Mouse (Mus musculus) forebrain, postnatal 0 days (tissue): ENCODE measurements around the gene Nectin2. TPM values are rescaled to one million over a fixed set of nuclear protein-coding genes. Genes with fewer than 3 reads are reported as not detected.

Experiments used
- ATAC-seq: fragments of 200-750 bp; cut with Nextera tagmentation; 2 replicates; pipeline ENCODE4 v1.8.0; 2017; ENCODE audit warnings: mild to moderate bottlenecking, moderate library complexity
- DNase-seq: peaks from one replicate; pipeline ENCODE4 v3.0.0-alpha.2; 2015
- H3K27ac ChIP-seq: fragments of 300-500 bp; sonication (generic); 2 replicates; pipeline ENCODE4 v1.5.1; 2014; ENCODE audit warnings: low read depth, mild to moderate bottlenecking, antibody characterized with exemption, low read length, moderate library complexity, mixed read lengths
- H3K27me3 ChIP-seq: fragments of 300-500 bp; sonication (generic); 2 replicates; pipeline ENCODE4 v1.6.1; 2014; ENCODE audit warnings: mild to moderate bottlenecking, low read length, mixed read lengths; ENCODE audit not compliant: insufficient read depth
- H3K36me3 ChIP-seq: fragments of 300-500 bp; sonication (generic); 2 replicates; pipeline ENCODE4 v1.6.1; 2014; ENCODE audit warnings: mild to moderate bottlenecking, moderate library complexity; ENCODE audit not compliant: insufficient read depth
- H3K4me1 ChIP-seq: fragments of 300-500 bp; sonication (generic); 2 replicates; pipeline ENCODE4 v1.6.1; 2014; ENCODE audit warnings: antibody characterized with exemption; ENCODE audit not compliant: insufficient read depth
- H3K4me2 ChIP-seq: fragments of 300-500 bp; sonication (generic); 2 replicates; pipeline ENCODE4 v1.6.1; 2014; ENCODE audit warnings: low read depth, mild to moderate bottlenecking, moderate library complexity
- H3K4me3 ChIP-seq: fragments of 300-500 bp; sonication (generic); 2 replicates; pipeline ENCODE4 v1.5.1; 2014; ENCODE audit warnings: low read depth, low read length, mixed read lengths
- H3K9ac ChIP-seq: fragments of 300-500 bp; sonication (generic); 2 replicates; pipeline ENCODE4 v1.6.1; 2014; ENCODE audit warnings: mild to moderate bottlenecking
- H3K9me3 ChIP-seq: fragments of 300-500 bp; sonication (generic); 2 replicates; pipeline ENCODE4 v1.6.1; 2016; ENCODE audit warnings: low read length
- CTCF ChIP-seq: sonication (generic); IDR thresholded peaks from 2 replicates; pipeline ENCODE4 v1.5.1; 2016; ENCODE audit warnings: antibody characterized with exemption, control low read depth, low read depth
- WGBS: fragments of 180-500 bp; shearing (Covaris S2); extraction: QIAGEN DNeasy Blood & Tissue Kit; methylation state at CpG from one replicate; pipeline ENCODE4 v1.1.7; 2014; 5-methylcytosine and 5-hydroxymethylcytosine counted together
- polyA plus RNA-seq: library from polyadenylated mRNA; unstranded; fragments of >200 nt; fragmentation: Nextera tagmentation; extraction: Ambion mirVana; gene quantifications from 2 replicates; pipeline ENCODE4 v1.2.1, GENCODE M21; 2015
- total RNA-seq: library from RNA; depleted of rRNA; stranded (reverse); fragments of >200 nt; gene quantifications from 2 replicates; pipeline ENCODE4 v1.2.3, GENCODE M21; 2014

The Nectin2 gene
- total and polyA plus RNA-seq, 2 experiments from 2014 or later = 44.7 to 48.7 TPM

DNA sequence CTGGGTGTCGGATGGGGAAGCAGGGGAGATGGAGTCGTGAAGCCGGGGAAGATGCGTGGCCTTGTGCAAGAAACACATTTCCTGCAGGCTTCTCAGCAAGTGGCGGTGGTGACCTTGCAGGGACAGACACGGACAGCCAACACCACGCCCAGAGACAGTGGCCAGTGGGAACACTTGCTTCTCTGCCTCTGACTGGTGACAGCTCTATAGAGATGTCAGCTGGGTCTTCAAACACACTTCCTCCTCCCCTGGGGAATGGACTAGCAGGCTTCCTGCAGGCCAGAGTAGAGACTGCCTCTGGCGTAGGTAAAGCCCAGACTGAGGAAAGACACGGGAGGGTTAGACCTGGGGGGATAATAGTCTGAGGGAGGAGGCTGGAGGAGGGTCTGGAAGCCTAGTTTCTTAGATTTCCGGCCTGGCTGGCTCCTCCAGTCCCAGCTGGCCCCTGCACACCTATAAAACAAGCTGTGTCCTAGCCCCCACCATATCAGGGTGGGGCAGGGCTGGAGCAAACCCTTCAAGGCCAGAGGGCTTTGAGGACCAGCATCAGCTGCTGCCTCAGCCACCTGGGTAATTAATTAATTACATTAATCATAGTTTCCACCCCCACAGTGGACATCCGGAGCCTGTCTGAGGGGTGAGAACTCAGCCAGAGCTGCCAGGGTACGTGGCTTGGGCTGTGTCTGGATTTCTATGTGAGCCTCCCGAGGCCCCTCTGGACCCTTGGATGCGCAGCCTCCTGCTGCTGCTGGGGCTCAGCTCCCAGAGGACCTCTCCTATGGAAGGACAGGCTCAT lies 5.5 kb downstream of the Nectin2 start:
- 80% methylated on average over 14 of the region's 14 CpGs for WGBS
- Histone ChIP-seq H3K36me3 (peaks cover 14% of the 10 kb centered on the region), H3K9ac (no peak overlapping the region), H3K4me2 (no peak overlapping the region), H3K9me3 (no peaks in the 10 kb centered on the region), H3K27me3 (no peaks in the 10 kb centered on the region), H3K4me3 (no peak overlapping the region), H3K27ac (no peak overlapping the region), H3K4me1 (peaks cover 16% of the 10 kb centered on the region)
- ATAC-seq = no peak
- no peak for TF ChIP-seq CTCF
- no peak for DNase-seq

DNA sequence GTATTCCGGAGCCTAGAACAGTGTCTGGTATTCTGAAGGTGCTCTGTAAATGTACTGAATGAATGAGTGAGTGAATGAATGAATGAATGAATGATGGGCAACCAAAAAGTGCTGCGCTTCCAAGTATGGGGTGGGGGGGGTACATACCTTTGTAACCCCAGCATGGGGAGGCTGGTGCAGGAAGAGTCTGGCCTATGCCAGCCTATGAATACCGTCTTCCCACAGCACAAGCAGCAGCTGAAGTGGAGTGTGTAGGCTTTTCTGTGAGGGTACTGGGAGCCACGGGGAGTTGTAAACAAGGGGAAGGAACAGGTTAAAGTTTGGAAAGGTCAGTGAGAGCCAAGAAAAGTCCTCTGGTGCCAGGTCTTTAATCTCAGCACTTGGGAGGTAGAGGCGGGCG lies 6.5 kb downstream of the Nectin2 start:
- Histone ChIP-seq H3K4me1 (peaks cover 16% of the 10 kb centered on the region), H3K27me3 (no peaks in the 10 kb centered on the region), H3K36me3 (peaks cover 14% of the 10 kb centered on the region), H3K4me3 (no peak overlapping the region), H3K9ac (no peak overlapping the region), H3K9me3 (no peaks in the 10 kb centered on the region), H3K4me2 (no peak overlapping the region), H3K27ac (no peak overlapping the region)
- no peak for ATAC-seq
- WGBS = 86% methylated on average over 6 of the region's 6 CpGs
- no peak for TF ChIP-seq CTCF
- no peak for DNase-seq

DNA sequence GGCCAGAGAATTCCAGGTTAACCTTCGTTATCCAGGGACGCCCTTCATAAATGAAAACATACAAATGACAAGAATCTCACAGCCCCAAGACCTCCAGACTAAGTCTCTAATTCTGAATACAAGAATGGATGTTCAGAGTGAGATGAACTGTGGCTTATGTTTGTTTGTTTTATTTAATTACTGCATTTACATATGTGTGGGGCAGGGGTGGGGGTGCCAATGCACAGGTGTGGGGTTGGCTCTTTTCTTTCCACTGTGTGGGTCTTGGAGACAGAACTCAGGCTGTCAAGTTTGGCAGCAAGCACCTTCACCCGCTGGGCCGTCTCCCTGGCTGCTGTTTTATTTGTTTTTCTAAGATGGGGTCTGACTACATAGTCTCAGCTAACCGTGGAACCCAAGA lies 7.8 kb downstream of the Nectin2 start:
- H3K27me3 ChIP-seq = no peaks in the 10 kb centered on the region
- no peak overlapping the region for H3K4me2 ChIP-seq
- H3K9me3 ChIP-seq = no peaks in the 10 kb centered on the region
- peaks cover 23% of the 10 kb centered on the region for H3K36me3 ChIP-seq
- no peak for TF ChIP-seq CTCF
- DNase-seq = no peak
- ATAC-seq = no peak
- H3K27ac ChIP-seq = no peak overlapping the region
- H3K4me1 ChIP-seq = 0 out of 2 replicates have a peak, but pooled peaks cover 5% of the 10 kb centered on the region
- H3K9ac ChIP-seq = no peak overlapping the region
- WGBS = 72% methylated on average over 5 of the region's 5 CpGs
- no peak overlapping the region for H3K4me3 ChIP-seq

DNA sequence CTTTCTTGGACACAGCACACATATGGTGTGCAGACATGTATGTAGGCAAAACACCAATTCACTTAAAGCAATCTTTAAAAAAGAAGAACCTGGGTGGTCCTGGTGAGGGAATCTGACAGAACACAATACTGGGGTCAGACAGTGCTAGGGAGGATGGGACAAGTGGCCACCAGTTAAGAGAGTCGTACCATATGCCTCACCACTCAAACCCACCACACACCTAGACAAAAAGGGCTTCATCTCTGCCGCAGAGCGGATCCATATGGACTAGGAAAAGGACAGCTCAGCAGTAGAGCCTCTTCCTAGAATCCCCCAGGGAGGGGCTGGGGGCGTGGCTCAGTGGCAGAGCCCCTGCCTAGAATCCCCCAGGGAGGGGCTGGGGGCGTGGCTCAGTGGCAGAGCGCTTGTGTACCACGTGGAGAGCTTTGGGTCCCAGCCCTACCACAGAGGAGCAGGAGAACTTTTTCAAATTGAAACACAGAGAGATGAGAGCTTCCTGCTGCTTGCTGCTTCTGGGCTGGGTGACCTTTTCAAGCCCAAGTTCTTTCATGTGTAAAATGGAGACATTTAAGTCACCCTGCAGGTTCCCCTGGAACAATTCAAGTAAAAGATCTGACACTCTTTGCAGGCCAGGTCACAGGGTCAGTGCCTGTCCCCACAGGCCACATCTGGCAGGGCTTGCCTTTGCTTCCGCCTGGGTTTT lies 8.8 kb downstream of the Nectin2 start:
- H3K27me3 ChIP-seq = no peaks in the 10 kb centered on the region
- H3K4me1 ChIP-seq = no peaks in the 10 kb centered on the region
- no peak overlapping the region for H3K9ac ChIP-seq
- no peak overlapping the region for H3K27ac ChIP-seq
- H3K36me3 ChIP-seq = peaks cover 30% of the 10 kb centered on the region
- no peak for TF ChIP-seq CTCF
- ATAC-seq (peak; percentile 49), DNase-seq (no peak)
- H3K9me3 ChIP-seq = no peaks in the 10 kb centered on the region
- 23% methylated on average over 8 of the region's 8 CpGs for WGBS
- no peak overlapping the region for H3K4me2 ChIP-seq
- H3K4me3 ChIP-seq = no peak overlapping the region

DNA sequence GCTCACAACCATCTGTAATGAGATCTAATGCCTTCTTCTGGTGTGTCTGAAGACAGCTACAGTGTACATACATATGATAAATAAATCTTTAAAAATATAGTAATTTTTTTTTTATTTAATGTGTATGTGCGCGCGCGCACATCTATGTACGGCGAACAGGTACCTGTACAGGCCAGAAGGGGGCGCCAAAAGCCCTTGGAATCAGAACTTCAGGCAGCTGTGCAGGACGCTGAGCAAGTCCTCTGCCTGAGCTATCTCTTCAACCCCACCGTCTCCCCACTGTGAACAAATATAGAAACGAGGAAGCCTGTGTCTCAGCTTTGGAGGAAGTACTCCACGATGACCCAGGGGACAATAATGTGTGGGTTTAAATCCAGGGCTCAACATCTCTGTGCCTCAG lies 10.0 kb downstream of the Nectin2 start:
- Histone ChIP-seq H3K4me1 (no peaks in the 10 kb centered on the region), H3K27me3 (no peaks in the 10 kb centered on the region), H3K27ac (no peak overlapping the region), H3K4me3 (no peak overlapping the region), H3K36me3 (peaks cover 31% of the 10 kb centered on the region), H3K9ac (no peak overlapping the region), H3K4me2 (no peak overlapping the region), H3K9me3 (no peaks in the 10 kb centered on the region)
- TF ChIP-seq CTCF = 0 out of 2 replicates have a peak, but pooled peaks have one; percentile 6
- WGBS = 93% methylated on average over 11 of the region's 11 CpGs
- ATAC-seq = no peak
- DNase-seq = no peak

DNA sequence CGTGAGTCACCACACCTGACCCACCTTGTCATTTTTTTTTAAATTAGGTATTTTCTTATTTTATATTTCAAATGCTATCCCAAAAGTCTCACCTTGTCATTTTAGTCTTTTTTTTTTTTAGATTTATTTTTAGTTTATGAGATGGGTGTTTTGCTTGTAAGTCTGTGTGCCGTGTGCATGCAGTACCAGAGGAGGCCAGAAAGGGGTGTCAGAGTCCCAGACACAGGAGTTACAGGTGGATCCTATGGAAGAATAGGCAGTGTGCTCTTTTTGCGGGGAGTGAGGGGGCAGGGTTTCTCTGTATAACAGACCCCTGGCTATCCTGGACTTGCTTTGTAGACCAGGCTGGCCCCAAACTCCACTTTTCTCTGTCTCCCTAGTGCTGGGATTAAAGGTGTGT lies 11.5 kb downstream of the Nectin2 start:
- H3K4me2 ChIP-seq = no peak overlapping the region
- no peak overlapping the region for H3K27ac ChIP-seq
- DNase-seq (no peak), ATAC-seq (no peak)
- H3K4me1 ChIP-seq = no peaks in the 10 kb centered on the region
- no peak overlapping the region for H3K4me3 ChIP-seq
- peaks cover 40% of the 10 kb centered on the region for H3K36me3 ChIP-seq
- H3K27me3 ChIP-seq = no peaks in the 10 kb centered on the region
- peak; percentile 44 for TF ChIP-seq CTCF
- WGBS = 87% methylated on average over 3 of the region's 3 CpGs
- no peaks in the 10 kb centered on the region for H3K9me3 ChIP-seq
- no peak overlapping the region for H3K9ac ChIP-seq

DNA sequence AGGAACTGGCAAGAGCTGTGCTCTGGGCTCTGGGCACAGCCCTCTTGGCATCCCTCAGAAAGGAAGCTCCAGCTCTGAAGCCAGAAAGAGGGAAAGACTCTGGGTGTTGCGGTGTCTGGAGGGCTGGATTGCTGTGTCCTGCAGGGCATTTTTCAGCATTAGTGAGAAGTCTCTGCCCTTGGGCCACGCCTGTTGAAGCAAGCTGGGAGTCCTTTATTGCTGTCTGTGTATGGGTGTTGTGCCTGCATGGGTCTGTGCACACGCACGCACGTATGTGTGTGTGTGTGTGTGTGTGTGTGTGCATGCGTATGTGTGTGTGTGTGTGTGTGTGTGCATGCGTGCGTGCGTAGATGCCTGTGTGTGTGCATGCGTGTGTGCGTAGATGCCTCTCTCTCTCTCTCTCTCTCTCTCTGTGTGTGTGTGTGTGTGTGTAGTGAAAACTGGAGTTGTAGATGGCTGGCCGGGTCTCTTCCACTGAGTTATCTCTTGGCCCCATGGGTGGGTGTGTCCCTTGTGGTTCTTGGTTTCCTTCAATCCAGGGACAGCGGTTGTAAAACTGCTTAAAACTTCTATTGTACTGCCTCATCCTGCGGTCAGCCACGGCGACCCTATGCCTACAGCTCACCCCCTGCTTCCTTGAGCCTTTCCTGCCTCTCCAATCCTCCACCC lies 13.8 kb downstream of the Nectin2 start:
- Histone ChIP-seq H3K4me1 (no peaks in the 10 kb centered on the region), H3K36me3 (peaks cover 48% of the 10 kb centered on the region), H3K9me3 (no peaks in the 10 kb centered on the region), H3K4me3 (no peak overlapping the region), H3K27me3 (no peaks in the 10 kb centered on the region), H3K4me2 (no peak overlapping the region), H3K9ac (no peak overlapping the region), H3K27ac (no peak overlapping the region)
- TF ChIP-seq CTCF = no peak
- DNase-seq = no peak
- 92% methylated on average over 16 of the region's 16 CpGs for WGBS
- no peak for ATAC-seq
